Mouse (Mus musculus): ENCODE measurements at regions not wholly inside any gene's neighbourhood (a gene's known extent, or its start where the extent isn't known, plus 50 kb on each side); places are given as distances from the start of the nearest gene placed in this dataset.

DNA sequence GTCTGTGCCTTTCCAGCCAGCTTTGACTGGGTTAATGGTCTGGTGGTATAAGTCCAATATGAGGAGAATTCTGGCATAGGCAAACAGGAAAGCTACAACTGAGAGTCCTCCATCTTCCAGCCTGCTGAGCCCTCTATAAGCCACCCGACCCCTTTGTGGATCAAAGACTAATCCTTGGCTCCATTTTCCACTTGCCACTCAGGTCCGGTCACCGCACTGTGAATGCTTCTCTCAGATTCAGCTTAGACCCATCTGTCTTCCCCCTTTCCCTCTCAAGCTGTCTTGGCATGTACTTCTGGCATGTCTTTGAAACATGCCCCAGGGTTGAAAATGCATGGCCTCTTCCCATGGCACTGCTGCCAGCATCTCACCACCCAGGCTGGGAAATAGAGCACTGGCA, 2206.6 kb upstream of the Lrrc6 start:
- no peak overlapping the region for H3K27ac ChIP-seq
- WGBS = 87% methylated on average over 3 of the region's 3 CpGs
- no peaks in the 10 kb centered on the region for H3K36me3 ChIP-seq
- H3K4me3 ChIP-seq = no peak overlapping the region
- H3K4me1 ChIP-seq = no peaks in the 10 kb centered on the region
- no peaks in the 10 kb centered on the region for H3K9me3 ChIP-seq (replicated peaks)
- no peak for DNase-seq (ENCODE audit: low spot score)
- no peaks in the 10 kb centered on the region for H3K27me3 ChIP-seq (ENCODE audit: low read depth, poor library complexity, severe bottlenecking)

GRCm38 (mm10) chr15:68695041-68695650, 2194.4 kb upstream of the Lrrc6 start:
- Histone ChIP-seq H3K27ac (no peak overlapping the region), H3K4me3 (no peak overlapping the region), H3K36me3 (no peaks in the 10 kb centered on the region), H3K4me1 (no peaks in the 10 kb centered on the region), H3K27me3 (ENCODE audit: low read depth, poor library complexity, severe bottlenecking) (no peaks in the 10 kb centered on the region), H3K9me3 (replicated peaks) (no peaks in the 10 kb centered on the region)
- DNase-seq (ENCODE audit: low spot score) = no peak
- WGBS = 45% methylated on average over 5 of the region's 5 CpGs

DNA sequence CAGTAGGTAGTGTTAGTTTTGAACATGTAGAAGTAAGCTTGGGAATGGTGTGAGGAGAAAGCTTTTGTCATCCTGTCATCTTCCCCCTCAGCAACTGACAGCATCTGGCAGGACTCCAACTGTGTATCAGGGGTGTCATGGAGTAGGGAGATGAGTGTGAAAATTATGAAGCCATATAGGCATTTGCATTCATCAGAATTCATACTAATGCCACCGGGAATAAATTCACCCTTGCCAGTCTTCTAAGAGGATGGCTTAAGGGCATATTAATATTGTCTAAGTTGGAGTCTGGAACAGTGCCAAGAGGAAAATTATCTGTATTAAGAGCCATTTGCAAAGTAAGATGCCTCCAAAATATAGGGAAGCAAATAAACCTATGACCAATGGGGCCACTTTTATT, 2166.8 kb upstream of the Lrrc6 start:
- no peaks in the 10 kb centered on the region for H3K27me3 ChIP-seq (ENCODE audit: low read depth, poor library complexity, severe bottlenecking)
- H3K27ac ChIP-seq = no peak overlapping the region
- no peak overlapping the region for H3K4me3 ChIP-seq
- no peaks in the 10 kb centered on the region for H3K4me1 ChIP-seq
- H3K36me3 ChIP-seq = no peaks in the 10 kb centered on the region
- H3K9me3 ChIP-seq (replicated peaks) = no peaks in the 10 kb centered on the region
- DNase-seq (ENCODE audit: low spot score) = no peak
- 93% methylated on average over 1 of the region's 1 CpGs for WGBS

- Histone ChIP-seq H3K27me3 (ENCODE audit: low read depth, poor library complexity, severe bottlenecking) (no peaks in the 10 kb centered on the region), H3K9me3 (replicated peaks) (no peaks in the 10 kb centered on the region), H3K4me3 (no peak overlapping the region), H3K4me1 (no peaks in the 10 kb centered on the region), H3K27ac (no peak overlapping the region), H3K36me3 (no peaks in the 10 kb centered on the region)
- DNase-seq (ENCODE audit: low spot score) = no peak
These were observed 2164.6 kb upstream of the Lrrc6 start for GRCm38 (mm10) chr15:68665331-68665730.

DNA sequence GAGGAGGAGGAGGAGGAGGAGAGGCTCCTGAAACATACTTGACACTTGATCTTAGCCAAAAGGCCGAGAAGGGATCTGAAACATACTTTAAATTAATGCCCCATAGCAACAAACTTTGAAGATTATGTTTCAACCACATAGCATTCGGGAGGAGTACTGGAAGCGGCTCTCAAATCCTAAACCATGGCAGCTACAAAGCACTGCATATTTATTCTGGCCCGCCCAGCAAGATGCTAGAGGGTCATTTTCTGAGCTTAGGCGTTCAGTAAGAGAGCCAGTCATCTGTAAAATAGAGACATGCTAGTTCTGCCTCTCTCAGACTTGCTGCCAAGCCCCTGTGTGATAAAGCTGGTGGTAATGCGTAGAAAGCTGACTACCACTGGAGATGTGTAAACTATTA, 2156.0 kb upstream of the Lrrc6 start:
- 87% methylated on average over 6 of the region's 6 CpGs for WGBS
- Histone ChIP-seq H3K4me3 (no peak overlapping the region), H3K27me3 (ENCODE audit: low read depth, poor library complexity, severe bottlenecking) (no peaks in the 10 kb centered on the region), H3K36me3 (no peaks in the 10 kb centered on the region), H3K27ac (no peak overlapping the region), H3K4me1 (no peaks in the 10 kb centered on the region), H3K9me3 (replicated peaks) (no peaks in the 10 kb centered on the region)
- no peak for DNase-seq (ENCODE audit: low spot score)

GRCm38 (mm10) chr15:68655046-68655445, 2154.3 kb upstream of the Lrrc6 start:
- 92% methylated on average over 3 of the region's 3 CpGs for WGBS
- no peaks in the 10 kb centered on the region for H3K36me3 ChIP-seq
- no peaks in the 10 kb centered on the region for H3K4me1 ChIP-seq
- no peak overlapping the region for H3K27ac ChIP-seq
- no peaks in the 10 kb centered on the region for H3K27me3 ChIP-seq (ENCODE audit: low read depth, poor library complexity, severe bottlenecking)
- no peaks in the 10 kb centered on the region for H3K9me3 ChIP-seq (replicated peaks)
- DNase-seq (ENCODE audit: low spot score) = no peak
- H3K4me3 ChIP-seq = no peak overlapping the region

DNA sequence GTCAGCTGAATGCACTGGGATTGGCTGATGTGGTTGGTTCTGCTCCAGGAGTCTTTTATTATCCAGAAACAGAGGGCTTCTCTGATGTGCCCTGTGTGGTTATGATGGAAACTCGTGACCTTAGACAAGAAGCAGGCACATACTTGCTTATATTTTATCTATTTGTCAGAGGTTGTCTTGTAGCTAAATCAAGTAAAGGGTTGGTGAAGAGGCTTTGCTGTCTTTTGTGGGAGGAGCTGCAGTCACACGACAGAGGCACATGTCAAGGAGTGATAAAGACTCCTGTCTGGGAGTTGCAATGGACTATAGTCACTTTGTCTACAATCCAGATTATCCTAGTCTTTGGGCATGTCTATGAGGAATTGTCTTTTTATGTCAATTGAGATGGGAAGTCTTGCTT, 2149.9 kb upstream of the Lrrc6 start:
- 74% methylated on average over 2 of the region's 2 CpGs for WGBS
- no peaks in the 10 kb centered on the region for H3K9me3 ChIP-seq (replicated peaks)
- no peak for DNase-seq (ENCODE audit: low spot score)

DNA sequence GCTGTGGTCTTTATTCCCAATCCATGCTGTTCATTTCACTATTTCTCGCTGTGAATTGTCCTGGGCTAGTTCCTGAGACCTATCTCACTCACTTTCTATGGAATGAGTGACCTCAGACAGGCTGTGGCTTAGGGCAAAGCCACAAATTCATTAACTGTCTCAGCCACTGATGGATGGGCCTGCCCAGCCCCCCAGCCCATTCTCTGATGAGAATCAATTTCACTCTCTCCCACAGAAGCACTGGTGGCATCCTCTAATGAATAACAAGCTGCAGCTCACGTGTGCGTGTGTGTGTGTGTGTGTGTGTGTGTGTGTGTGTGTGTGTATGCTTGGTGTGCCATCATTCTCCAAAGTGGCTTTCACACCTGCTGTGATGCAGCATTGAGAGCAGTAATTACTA, 2149.3 kb upstream of the Lrrc6 start:
- no peak for DNase-seq (ENCODE audit: low spot score)
- no peaks in the 10 kb centered on the region for H3K4me1 ChIP-seq
- no peaks in the 10 kb centered on the region for H3K27me3 ChIP-seq (ENCODE audit: low read depth, poor library complexity, severe bottlenecking)
- H3K27ac ChIP-seq = no peak overlapping the region
- WGBS = 52% methylated on average over 3 of the region's 3 CpGs
- H3K4me3 ChIP-seq = no peak overlapping the region
- H3K9me3 ChIP-seq (replicated peaks) = no peaks in the 10 kb centered on the region
- H3K36me3 ChIP-seq = no peaks in the 10 kb centered on the region

More for the DNA sequence above, 2149.9 kb upstream of the Lrrc6 start:
- no peak overlapping the region for H3K4me3 ChIP-seq
- H3K4me1 ChIP-seq = no peaks in the 10 kb centered on the region
- no peaks in the 10 kb centered on the region for H3K27me3 ChIP-seq (ENCODE audit: low read depth, poor library complexity, severe bottlenecking)
- no peak overlapping the region for H3K27ac ChIP-seq
- no peaks in the 10 kb centered on the region for H3K36me3 ChIP-seq

DNA sequence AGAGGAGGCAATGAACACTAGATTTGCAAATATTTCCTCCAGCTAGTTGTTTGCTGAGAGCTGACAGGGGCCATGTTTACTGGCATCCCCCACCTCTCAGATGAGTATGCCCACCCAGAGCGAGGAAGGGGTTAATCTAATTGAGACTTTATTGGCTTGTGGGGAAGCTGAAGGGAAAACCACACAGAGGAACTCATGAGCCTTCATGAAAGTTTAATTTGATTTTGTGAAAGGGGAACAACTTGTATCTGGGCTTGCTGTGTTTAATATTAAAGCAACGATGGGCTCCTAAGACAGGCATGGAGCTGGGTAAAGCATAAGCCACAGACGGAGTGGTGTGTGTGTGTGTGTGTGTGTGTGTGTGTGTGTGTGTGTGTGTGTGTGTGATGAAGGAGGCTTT, 2146.2 kb upstream of the Lrrc6 start:
- Histone ChIP-seq H3K27ac (no peak overlapping the region), H3K36me3 (no peaks in the 10 kb centered on the region)
- no peak for DNase-seq (ENCODE audit: low spot score)

DNA sequence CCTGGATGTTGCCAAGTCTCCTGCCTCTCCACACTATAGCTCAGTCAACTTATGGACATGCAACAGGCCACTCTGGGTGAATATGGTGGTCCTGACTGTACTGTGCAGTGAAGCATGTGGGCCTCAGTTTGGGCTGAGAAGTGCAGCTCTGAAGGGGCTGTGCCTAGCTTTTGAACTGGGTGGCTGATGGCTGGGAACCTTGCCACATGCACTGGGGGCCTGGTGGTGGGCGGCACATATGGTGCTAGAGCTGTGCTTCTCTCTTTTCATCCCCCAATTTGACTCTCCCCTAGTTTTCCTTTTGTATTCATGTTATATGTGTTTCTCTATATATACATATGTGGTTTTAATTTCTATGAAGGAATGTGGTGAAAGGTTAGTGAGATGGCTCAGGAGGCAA, 2144.2 kb upstream of the Lrrc6 start:
- no peak for DNase-seq (ENCODE audit: low spot score)
- no peaks in the 10 kb centered on the region for H3K4me1 ChIP-seq
- H3K27ac ChIP-seq = no peak overlapping the region
- H3K36me3 ChIP-seq = no peaks in the 10 kb centered on the region
- H3K9me3 ChIP-seq (replicated peaks) = no peaks in the 10 kb centered on the region
- no peaks in the 10 kb centered on the region for H3K27me3 ChIP-seq (ENCODE audit: low read depth, poor library complexity, severe bottlenecking)
- 96% methylated on average over 1 of the region's 1 CpGs for WGBS
- H3K4me3 ChIP-seq = no peak overlapping the region

More for the DNA sequence above, 2146.2 kb upstream of the Lrrc6 start:
- no peaks in the 10 kb centered on the region for H3K4me1 ChIP-seq
- H3K27me3 ChIP-seq (ENCODE audit: low read depth, poor library complexity, severe bottlenecking) = no peaks in the 10 kb centered on the region
- no peaks in the 10 kb centered on the region for H3K9me3 ChIP-seq (replicated peaks)
- WGBS = 92% methylated on average over 3 of the region's 3 CpGs
- H3K4me3 ChIP-seq = no peak overlapping the region

DNA sequence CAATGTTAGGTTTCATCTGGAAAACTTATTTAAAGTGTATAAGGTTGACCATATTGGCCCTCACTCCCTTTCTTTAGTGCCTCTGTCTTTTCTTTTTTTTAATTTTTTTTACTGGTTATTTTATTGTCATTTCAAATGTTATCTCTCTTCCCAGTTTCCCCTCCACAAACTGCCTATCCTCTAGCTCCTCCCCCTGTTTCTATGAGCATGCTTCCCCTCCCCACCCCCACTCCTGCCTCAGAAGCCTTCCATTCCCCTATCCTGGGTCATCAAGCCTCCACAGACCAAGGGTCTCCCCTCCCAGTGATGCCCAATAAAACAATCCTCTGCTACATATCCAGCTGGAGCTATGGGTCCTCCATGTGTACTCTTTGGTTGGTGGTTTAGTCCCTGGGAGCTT, 2134.9 kb upstream of the Lrrc6 start:
- H3K36me3 ChIP-seq = no peaks in the 10 kb centered on the region
- no peaks in the 10 kb centered on the region for H3K27me3 ChIP-seq (ENCODE audit: low read depth, poor library complexity, severe bottlenecking)
- DNase-seq (ENCODE audit: low spot score) = no peak
- H3K9me3 ChIP-seq (replicated peaks) = no peaks in the 10 kb centered on the region
- H3K4me3 ChIP-seq = no peak overlapping the region
- no peaks in the 10 kb centered on the region for H3K4me1 ChIP-seq
- H3K27ac ChIP-seq = no peak overlapping the region

GRCm38 (mm10) chr15:68626976-68627375, 2126.3 kb upstream of the Lrrc6 start:
- H3K36me3 ChIP-seq = no peaks in the 10 kb centered on the region
- no peak overlapping the region for H3K4me3 ChIP-seq
- 60% methylated on average over 4 of the region's 4 CpGs for WGBS
- no peaks in the 10 kb centered on the region for H3K9me3 ChIP-seq (replicated peaks)
- no peaks in the 10 kb centered on the region for H3K4me1 ChIP-seq
- no peak for DNase-seq (ENCODE audit: low spot score)
- no peaks in the 10 kb centered on the region for H3K27me3 ChIP-seq (ENCODE audit: low read depth, poor library complexity, severe bottlenecking)
- H3K27ac ChIP-seq = no peak overlapping the region

- no peak overlapping the region for H3K27ac ChIP-seq
- 78% methylated on average over 3 of the region's 3 CpGs for WGBS
- H3K4me1 ChIP-seq = no peaks in the 10 kb centered on the region
- no peak for DNase-seq (ENCODE audit: low spot score)
- H3K4me3 ChIP-seq = no peak overlapping the region
- no peaks in the 10 kb centered on the region for H3K9me3 ChIP-seq (replicated peaks)
- H3K27me3 ChIP-seq (ENCODE audit: low read depth, poor library complexity, severe bottlenecking) = no peaks in the 10 kb centered on the region
- no peaks in the 10 kb centered on the region for H3K36me3 ChIP-seq
These were observed 2124.1 kb upstream of the Lrrc6 start for GRCm38 (mm10) chr15:68624831-68625230.

DNA sequence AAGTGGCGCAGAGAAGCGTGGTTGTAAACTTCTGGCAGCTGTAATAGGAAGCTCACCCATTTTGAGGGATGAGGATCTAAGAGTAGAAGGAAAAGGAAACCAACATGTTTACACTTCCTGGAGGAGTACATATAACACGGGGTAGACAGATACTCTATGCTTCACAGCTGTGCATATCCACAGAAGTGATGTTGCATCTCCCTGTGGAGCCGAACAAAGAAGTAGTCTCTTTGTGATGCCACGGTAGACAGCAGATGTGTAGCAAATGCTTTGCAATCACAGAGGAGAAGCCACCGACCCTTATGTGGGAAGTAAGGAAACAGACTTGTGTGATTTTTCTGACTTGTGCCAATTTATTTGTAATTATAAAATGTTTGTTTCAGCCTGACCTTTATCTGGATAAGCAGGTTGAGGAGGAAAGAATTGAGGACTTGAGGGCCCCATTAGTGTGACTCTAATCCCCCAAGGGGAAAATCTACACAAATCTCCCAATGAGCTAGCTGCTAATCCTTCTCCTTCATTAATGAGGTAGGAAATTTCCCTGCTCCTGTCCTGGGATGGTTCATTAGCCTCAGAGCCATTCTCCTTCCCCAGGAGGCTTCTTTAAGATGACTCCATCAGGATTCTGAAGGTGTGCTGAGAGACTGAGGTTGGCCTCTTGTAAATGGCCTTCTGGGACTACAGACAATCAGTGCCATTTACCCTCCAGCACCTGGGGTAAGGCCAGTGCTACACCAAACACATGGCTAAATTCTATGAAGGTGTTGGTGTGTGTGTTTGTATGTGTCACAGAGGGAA, 2119.9 kb upstream of the Lrrc6 start:
- Histone ChIP-seq H3K4me3 (no peak overlapping the region), H3K27me3 (ENCODE audit: low read depth, poor library complexity, severe bottlenecking) (no peaks in the 10 kb centered on the region), H3K36me3 (no peaks in the 10 kb centered on the region), H3K27ac (no peak overlapping the region), H3K9me3 (replicated peaks) (no peaks in the 10 kb centered on the region), H3K4me1 (no peaks in the 10 kb centered on the region)
- DNase-seq (ENCODE audit: low spot score) = no peak
- WGBS = 85% methylated on average over 6 of the region's 6 CpGs

Measured in limb, embryonic 10.5 days (tissue).